Mouse (Mus musculus): Measurements from ENCODE around the gene Ccdc177. TPM values are rescaled to one million over a fixed set of nuclear protein-coding genes. Genes with fewer than 3 reads are reported as not detected.

Ccdc177 gene
- total RNA-seq, 2 experiments from 2014 or later = 17.1 to 19.5 TPM

Other genes with a start within 250 kb of the Ccdc177 start
- 10 to 100 TPM; 32.8 to 40.6 TPM for gene Galnt16, start 242.4 kb downstream of the Ccdc177 start, total RNA-seq (2021)
- gene Slc39a9, start 116.8 kb downstream of the Ccdc177 start, total RNA-seq (2021) = 10 to 100 TPM; 39.2 to 43.1 TPM
- 10 to 100 TPM; 87.2 to 99.7 TPM for gene Erh, start 116.3 kb downstream of the Ccdc177 start, total RNA-seq (2021)
- gene Plekhd1, start 68.1 kb downstream of the Ccdc177 start, total RNA-seq (2021) = 1 to 10 TPM; 1.4 to 1.6 TPM
- 10 to 100 TPM; 19.6 to 21.4 TPM for gene Susd6, start 29.8 kb upstream of the Ccdc177 start, total RNA-seq (2021)
- gene Srsf5, start 184.8 kb upstream of the Ccdc177 start, total RNA-seq (2021) = 100 to 1,000 TPM; 307 to 334 TPM
- not detected for gene Slc10a1, start 208.0 kb upstream of the Ccdc177 start, total RNA-seq (2021)